Mouse (Mus musculus) midbrain, embryonic 14.5 days (tissue): ENCODE measurements around the gene Patz1. TPM values are rescaled to one million over a fixed set of nuclear protein-coding genes. Genes with fewer than 3 reads are reported as not detected.

Experiments
- ATAC-seq: fragments of 200-750 bp; cut with Nextera tagmentation; 2 replicates; pipeline ENCODE4 v1.8.0; 2017; ENCODE audit warnings: moderate number of reproducible peaks, moderate library complexity; ENCODE audit not compliant: low FRiP score, low TSS enrichment
- DNase-seq: peaks from one replicate; pipeline ENCODE4 v3.0.0-alpha.2; 2015
- H3K27ac ChIP-seq: fragments of 300-500 bp; sonication (generic); replicated peaks from 2 replicates; pipeline ENCODE4 v1.5.1; 2014; ENCODE audit warnings: mild to moderate bottlenecking, low read depth, low read length, moderate library complexity
- H3K27me3 ChIP-seq: fragments of 300-500 bp; sonication (generic); 2 replicates; pipeline ENCODE4 v1.6.1; 2014; ENCODE audit warnings: low read length, control low read depth, mixed read lengths; ENCODE audit not compliant: control insufficient read depth, insufficient read depth
- H3K36me3 ChIP-seq: fragments of 300-500 bp; sonication (generic); 2 replicates; pipeline ENCODE4 v1.6.1; 2014; ENCODE audit warnings: low read length, control low read depth; ENCODE audit not compliant: control insufficient read depth, insufficient read depth
- H3K4me1 ChIP-seq: fragments of 300-500 bp; sonication (generic); 2 replicates; pipeline ENCODE4 v1.6.1; 2014; ENCODE audit warnings: mild to moderate bottlenecking, antibody characterized with exemption, low read length, control low read depth; ENCODE audit not compliant: control insufficient read depth, insufficient read depth
- H3K4me2 ChIP-seq: fragments of 300-500 bp; sonication (generic); 2 replicates; pipeline ENCODE4 v1.6.1; 2014; ENCODE audit warnings: mild to moderate bottlenecking, low read length, moderate library complexity
- H3K4me3 ChIP-seq: fragments of 300-500 bp; sonication (generic); replicated peaks from 2 replicates; pipeline ENCODE4 v1.5.1; 2014; ENCODE audit warnings: low read depth, low read length
- H3K9ac ChIP-seq: fragments of 300-500 bp; sonication (generic); replicated peaks from 2 replicates; pipeline ENCODE4 v1.6.1; 2014; ENCODE audit warnings: mild to moderate bottlenecking, low read length, moderate library complexity
- H3K9me3 ChIP-seq: fragments of 300-500 bp; sonication (generic); 2 replicates; pipeline ENCODE4 v1.6.1; 2016; ENCODE audit warnings: low read length, control low read depth, mixed read lengths; ENCODE audit not compliant: control insufficient read depth
- WGBS: fragments of 180-500 bp; shearing (Covaris S2); extraction: QIAGEN DNeasy Blood & Tissue Kit; methylation state at CpG from one replicate; pipeline ENCODE4 v1.1.7; 2014; 5-methylcytosine and 5-hydroxymethylcytosine counted together
- polyA plus RNA-seq: library from polyadenylated mRNA; unstranded; fragments of >200 nt; fragmentation: Nextera tagmentation; extraction: Ambion mirVana; gene quantifications from 2 replicates; pipeline ENCODE4 v1.2.1, GENCODE M21; 2014

Gene Patz1
- 61.9 and 78.7 TPM in 2 replicates for polyA plus RNA-seq

GRCm38 (mm10) chr11:3288521-3289301 lies at the start of gene Patz1:
Gene Patz1, plus strand, starts transcription at chr11:3288874.
- H3K9me3 ChIP-seq = no peaks in the 10 kb centered on the region
- under 1% methylated on average over 41 of the region's 41 CpGs for WGBS
- H3K4me1 ChIP-seq = peaks cover 18% of the 10 kb centered on the region
- peak within 1 kb of the TSS; percentile 100 for H3K4me2 ChIP-seq
- peak; percentile 18 for ATAC-seq
- H3K36me3 ChIP-seq = peaks cover 10% of the 10 kb centered on the region
- peak within 1 kb of the TSS; percentile 100 for H3K27ac ChIP-seq
- peak within 1 kb of the TSS; percentile 88 for H3K4me3 ChIP-seq
- no peaks in the 10 kb centered on the region for H3K27me3 ChIP-seq
- peak; percentile 81 for DNase-seq
- H3K9ac ChIP-seq = peak within 1 kb of the TSS; percentile 95

GRCm38 (mm10) chr11:3242395-3242794 lies 46.3 kb upstream of the Patz1 start:
- no peak overlapping the region for H3K27ac ChIP-seq
- WGBS = 94% methylated on average over 7 of the region's 7 CpGs
- H3K4me1 ChIP-seq = no peaks in the 10 kb centered on the region
- H3K9me3 ChIP-seq = peaks cover 3% of the 10 kb centered on the region; the same call in 1 of the 2 replicates
- peaks cover 94% of the 10 kb centered on the region for H3K36me3 ChIP-seq
- no peaks in the 10 kb centered on the region for H3K27me3 ChIP-seq
- H3K4me2 ChIP-seq = no peak overlapping the region
- H3K9ac ChIP-seq = no peak overlapping the region
- DNase-seq = no peak
- ATAC-seq = no peak
- H3K4me3 ChIP-seq = no peak overlapping the region

- WGBS = 85% methylated on average over 4 of the region's 4 CpGs
- ATAC-seq = no peak
- Histone ChIP-seq H3K36me3 (peaks cover 95% of the 10 kb centered on the region), H3K9me3 (peaks cover 3% of the 10 kb centered on the region; the same call in 1 of the 2 replicates), H3K27me3 (no peaks in the 10 kb centered on the region), H3K27ac (no peak overlapping the region), H3K4me3 (no peak overlapping the region), H3K4me2 (no peak overlapping the region), H3K4me1 (no peaks in the 10 kb centered on the region), H3K9ac (no peak overlapping the region)
- no peak for DNase-seq
Measured at GRCm38 (mm10) chr11:3243771-3244170, 44.9 kb upstream of the Patz1 start.

GRCm38 (mm10) chr11:3247387-3247786 lies 41.3 kb upstream of the Patz1 start:
- H3K4me3 ChIP-seq = no peak overlapping the region
- no peak overlapping the region for H3K9ac ChIP-seq
- no peak overlapping the region for H3K27ac ChIP-seq
- WGBS = 98% methylated on average over 2 of the region's 2 CpGs
- DNase-seq (no peak), ATAC-seq (no peak)
- H3K9me3 ChIP-seq = no peaks in the 10 kb centered on the region
- H3K4me2 ChIP-seq = no peak overlapping the region
- no peaks in the 10 kb centered on the region for H3K27me3 ChIP-seq
- peaks cover 95% of the 10 kb centered on the region for H3K36me3 ChIP-seq
- no peaks in the 10 kb centered on the region for H3K4me1 ChIP-seq

- no peak overlapping the region for H3K4me2 ChIP-seq
- H3K36me3 ChIP-seq = peaks cover 82% of the 10 kb centered on the region
Measured at GRCm38 (mm10) chr11:3259537-3259936, 29.1 kb upstream of the Patz1 start.

GRCm38 (mm10) chr11:3265291-3266078 lies 23.2 kb upstream of the Patz1 start:
- Histone ChIP-seq H3K9ac (peak overlapping the region; percentile 97), H3K4me1 (peaks cover 18% of the 10 kb centered on the region), H3K27ac (peak overlapping the region; percentile 93), H3K4me2 (peak overlapping the region; percentile 80), H3K4me3 (peak overlapping the region; percentile 95), H3K36me3 (peaks cover 33% of the 10 kb centered on the region), H3K9me3 (no peaks in the 10 kb centered on the region), H3K27me3 (no peaks in the 10 kb centered on the region)
- DNase-seq = peak; percentile 19
- peak; percentile 8; the same call in 1 of the 2 replicates for ATAC-seq
- WGBS = under 1% methylated on average over 26 of the region's 26 CpGs

More at GRCm38 (mm10) chr11:3259537-3259936, 29.1 kb upstream of the Patz1 start:
- Histone ChIP-seq H3K9ac (no peak overlapping the region), H3K27me3 (no peaks in the 10 kb centered on the region), H3K4me1 (peaks cover 7% of the 10 kb centered on the region), H3K27ac (no peak overlapping the region), H3K4me3 (no peak overlapping the region), H3K9me3 (no peaks in the 10 kb centered on the region)
- DNase-seq = no peak
- ATAC-seq = no peak
- 98% methylated on average over 1 of the region's 1 CpGs for WGBS

GRCm38 (mm10) chr11:3266079-3266685 lies 22.5 kb upstream of the Patz1 start, which contains the start of gene Drg1:
Gene Drg1, minus strand, starts transcription at chr11:3266415.
- H3K4me1 ChIP-seq = peaks cover 18% of the 10 kb centered on the region
- H3K9ac ChIP-seq = peak within 1 kb of the TSS; percentile 97

GRCm38 (mm10) chr11:3267133-3267532 lies 21.5 kb upstream of the Patz1 start:
- Histone ChIP-seq H3K4me3 (peak overlapping the region; percentile 95), H3K4me2 (peak overlapping the region; percentile 80), H3K36me3 (peaks cover 18% of the 10 kb centered on the region), H3K9ac (peak overlapping the region; percentile 97), H3K4me1 (peaks cover 18% of the 10 kb centered on the region), H3K9me3 (no peaks in the 10 kb centered on the region), H3K27me3 (no peaks in the 10 kb centered on the region), H3K27ac (peak overlapping the region; percentile 93)
- ATAC-seq (no peak), DNase-seq (no peak)
- 53% methylated on average over 7 of the region's 7 CpGs for WGBS

More at GRCm38 (mm10) chr11:3266079-3266685, 22.5 kb upstream of the Patz1 start, which contains the start of gene Drg1:
- H3K36me3 ChIP-seq = peaks cover 27% of the 10 kb centered on the region
- peak; percentile 99 for DNase-seq
- no peaks in the 10 kb centered on the region for H3K27me3 ChIP-seq
- H3K9me3 ChIP-seq = no peaks in the 10 kb centered on the region
- H3K4me2 ChIP-seq = peak within 1 kb of the TSS; percentile 80
- 0% methylated on average over 67 of the region's 72 CpGs for WGBS
- peak within 1 kb of the TSS; percentile 93 for H3K27ac ChIP-seq
- H3K4me3 ChIP-seq = peak within 1 kb of the TSS; percentile 95
- peak; percentile 99 for ATAC-seq
